Mouse (Mus musculus) liver, embryonic 16.5 days (tissue): ENCODE data around the gene Stxbp5. TPM values are rescaled to one million over a fixed set of nuclear protein-coding genes. Genes with fewer than 3 reads are reported as not detected.

Experiments
- ATAC-seq: fragments of 200-750 bp; cut with Nextera tagmentation; 2 replicates; pipeline ENCODE4 v1.8.0; 2017; ENCODE audit warnings: low read depth, mild to moderate bottlenecking, moderate number of reproducible peaks, moderate library complexity
- H3K27ac ChIP-seq: fragments of 300-500 bp; sonication (generic); 2 replicates; pipeline ENCODE4 v1.5.1; 2014; ENCODE audit warnings: mild to moderate bottlenecking, low read length
- H3K27me3 ChIP-seq: fragments of 300-500 bp; sonication (generic); 2 replicates; pipeline ENCODE4 v1.6.1; 2014; ENCODE audit warnings: low read depth, low read length, mixed read lengths; ENCODE audit not compliant: control insufficient read depth, insufficient read depth
- H3K36me3 ChIP-seq: fragments of 300-500 bp; sonication (generic); 2 replicates; pipeline ENCODE4 v1.6.1; 2014; ENCODE audit warnings: mild to moderate bottlenecking; ENCODE audit not compliant: control insufficient read depth, insufficient read depth
- H3K4me1 ChIP-seq: fragments of 300-500 bp; sonication (generic); 2 replicates; pipeline ENCODE4 v1.6.1; 2014; ENCODE audit warnings: low read depth, low read length, mixed read lengths; ENCODE audit not compliant: control insufficient read depth
- H3K4me2 ChIP-seq: fragments of 300-500 bp; sonication (generic); 2 replicates; pipeline ENCODE4 v1.6.1; 2014; ENCODE audit warnings: low read depth, low read length, mixed read lengths
- H3K4me3 ChIP-seq: fragments of 300-500 bp; sonication (generic); 2 replicates; pipeline ENCODE4 v1.5.1; 2014; ENCODE audit warnings: low read depth, mild to moderate bottlenecking, low read length
- H3K9ac ChIP-seq: fragments of 300-500 bp; sonication (generic); 2 replicates; pipeline ENCODE4 v1.6.1; 2014; ENCODE audit warnings: low read depth, low read length
- H3K9me3 ChIP-seq: fragments of 300-500 bp; sonication (generic); replicated peaks from 2 replicates; pipeline ENCODE4 v1.6.1; 2016; ENCODE audit warnings: low read length; ENCODE audit not compliant: control insufficient read depth
- WGBS: fragments of 180-500 bp; shearing (Covaris S2); extraction: QIAGEN DNeasy Blood & Tissue Kit; methylation state at CpG from one replicate; pipeline ENCODE4 v1.1.7; 2014; ENCODE audit not compliant: insufficient replicate concordance; 5-methylcytosine and 5-hydroxymethylcytosine counted together
- polyA plus RNA-seq: library from polyadenylated mRNA; unstranded; fragments of >200 nt; fragmentation: Nextera tagmentation; extraction: Ambion mirVana; gene quantifications from 2 replicates; pipeline ENCODE4 v1.2.1, GENCODE M21; 2015

Gene Stxbp5
- polyA plus RNA-seq, 1 experiment from 2014 or later = 2.2 TPM

DNA sequence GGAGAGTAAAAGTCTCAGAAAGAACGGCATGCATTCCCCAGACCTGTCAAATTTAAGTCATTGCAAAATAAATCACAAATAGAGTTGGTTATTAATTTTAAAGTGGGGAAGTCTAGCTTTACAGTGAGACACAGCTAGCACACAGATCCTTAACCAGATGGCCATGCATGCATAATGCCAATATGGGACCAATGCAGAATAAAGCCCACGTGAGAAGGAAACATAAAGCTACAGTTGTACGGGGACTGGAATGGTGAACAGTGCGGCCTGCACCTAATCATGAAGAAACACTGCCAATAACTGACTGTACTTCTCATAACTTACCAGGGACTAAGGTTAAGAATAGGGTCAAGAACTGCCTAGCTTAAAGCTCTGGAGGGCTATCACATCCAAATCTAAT is 67.9 kb downstream of the Stxbp5 start:
- 81% methylated on average over 4 of the region's 4 CpGs for WGBS
- H3K4me1 ChIP-seq = no peaks in the 10 kb centered on the region
- no peak for ATAC-seq
- no peak overlapping the region for H3K4me2 ChIP-seq
- H3K36me3 ChIP-seq = no peaks in the 10 kb centered on the region; the same call in 1 of the 2 replicates
- H3K9me3 ChIP-seq = no peaks in the 10 kb centered on the region
- no peak overlapping the region for H3K9ac ChIP-seq
- H3K27ac ChIP-seq = no peak overlapping the region
- H3K27me3 ChIP-seq = no peaks in the 10 kb centered on the region
- H3K4me3 ChIP-seq = no peak overlapping the region

DNA sequence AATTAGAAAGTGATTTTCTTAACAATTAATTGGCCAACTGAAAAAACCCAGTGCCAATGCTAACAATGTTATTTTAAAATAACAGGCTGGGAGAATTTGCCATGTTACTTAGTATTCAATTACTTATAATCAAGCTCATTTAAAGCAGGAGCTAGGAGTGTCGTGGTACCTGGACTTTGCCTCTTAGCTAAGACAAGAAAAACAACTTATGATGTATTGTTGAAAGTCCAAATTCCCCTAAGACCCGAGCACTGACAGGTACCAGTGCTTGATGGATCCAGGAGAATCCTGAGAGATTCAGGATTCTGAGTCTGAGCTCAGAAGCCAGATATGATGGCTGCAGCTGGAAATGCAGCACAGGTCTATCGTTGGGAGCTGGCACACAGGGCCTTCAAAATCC is 71.1 kb downstream of the Stxbp5 start:
- H3K27ac ChIP-seq = no peak overlapping the region
- H3K27me3 ChIP-seq = no peaks in the 10 kb centered on the region
- no peaks in the 10 kb centered on the region for H3K4me1 ChIP-seq
- no peak overlapping the region for H3K4me2 ChIP-seq
- ATAC-seq = no peak
- H3K9ac ChIP-seq = no peak overlapping the region
- H3K36me3 ChIP-seq = no peaks in the 10 kb centered on the region; the same call in 1 of the 2 replicates
- WGBS = 66% methylated on average over 3 of the region's 3 CpGs
- H3K9me3 ChIP-seq = no peaks in the 10 kb centered on the region
- H3K4me3 ChIP-seq = no peak overlapping the region

DNA sequence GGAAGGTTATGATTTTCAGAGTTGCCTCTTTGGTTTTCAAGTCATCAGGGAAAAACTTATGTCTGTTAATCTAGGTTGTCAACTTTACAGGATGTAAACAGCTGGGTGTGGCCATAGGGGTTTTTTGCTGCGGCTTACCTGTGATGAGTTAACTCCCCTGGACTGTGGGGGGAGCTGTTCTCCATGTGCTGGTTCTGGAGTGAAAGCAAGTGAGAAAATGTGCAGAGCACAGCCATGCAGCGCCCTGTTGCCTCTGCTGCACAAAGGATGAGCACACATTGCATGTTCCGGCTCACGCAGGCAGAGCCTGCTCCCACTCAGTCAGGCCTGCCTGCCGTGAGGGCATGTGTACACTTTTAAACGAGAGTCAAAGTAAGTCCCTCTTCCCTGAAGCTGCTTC is 79.6 kb downstream of the Stxbp5 start:
- no peaks in the 10 kb centered on the region for H3K4me1 ChIP-seq
- no peak overlapping the region for H3K4me3 ChIP-seq
- H3K9ac ChIP-seq = no peak overlapping the region
- no peak overlapping the region for H3K27ac ChIP-seq
- H3K36me3 ChIP-seq = no peaks in the 10 kb centered on the region
- 70% methylated on average over 6 of the region's 6 CpGs for WGBS
- H3K9me3 ChIP-seq = no peaks in the 10 kb centered on the region
- no peak for ATAC-seq
- H3K27me3 ChIP-seq = no peaks in the 10 kb centered on the region
- no peak overlapping the region for H3K4me2 ChIP-seq

DNA sequence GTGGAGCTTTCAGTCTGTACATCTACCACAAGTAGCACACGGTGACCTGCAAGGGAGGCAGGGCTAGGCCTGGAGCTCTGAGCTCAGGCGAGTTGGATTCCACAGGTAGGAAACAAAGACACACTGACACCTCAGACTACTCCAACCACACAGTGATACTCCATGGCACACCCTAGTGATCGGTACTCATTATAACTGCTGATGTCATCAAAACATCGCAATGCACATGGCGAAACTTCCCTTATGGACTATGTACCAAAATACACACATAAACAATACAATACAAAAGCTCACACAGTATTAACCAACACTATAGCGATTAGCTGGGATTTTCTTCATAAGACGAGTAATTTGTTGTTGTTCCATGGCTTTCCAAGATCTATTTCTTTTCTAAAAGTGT is 82.3 kb downstream of the Stxbp5 start:
- Histone ChIP-seq H3K4me3 (no peak overlapping the region), H3K27me3 (no peaks in the 10 kb centered on the region), H3K9ac (no peak overlapping the region), H3K27ac (no peak overlapping the region), H3K4me2 (no peak overlapping the region), H3K9me3 (no peaks in the 10 kb centered on the region), H3K36me3 (no peaks in the 10 kb centered on the region; the same call in 1 of the 2 replicates), H3K4me1 (no peaks in the 10 kb centered on the region)
- 80% methylated on average over 7 of the region's 7 CpGs for WGBS
- no peak for ATAC-seq

DNA sequence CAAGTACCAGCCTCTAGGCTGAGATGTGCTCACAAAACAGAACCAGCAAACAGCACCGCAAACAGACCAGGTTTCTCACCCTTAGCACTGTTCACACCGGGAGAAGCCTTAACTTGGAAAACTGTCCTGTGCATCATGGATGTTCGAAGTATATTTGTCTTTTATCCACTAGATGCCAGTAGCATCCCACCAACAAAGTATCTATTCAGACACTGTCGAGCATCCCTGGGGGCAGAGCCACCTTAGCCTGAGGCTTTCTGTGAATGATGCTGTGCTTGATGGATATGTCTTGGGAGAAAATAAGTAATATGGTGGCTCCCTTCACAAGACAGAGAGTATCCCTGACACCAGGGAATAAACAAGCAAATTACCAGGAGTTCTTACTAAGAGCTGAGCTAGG is 87.0 kb downstream of the Stxbp5 start:
- no peak for ATAC-seq
- Histone ChIP-seq H3K9me3 (no peaks in the 10 kb centered on the region), H3K9ac (no peak overlapping the region), H3K4me2 (no peak overlapping the region), H3K36me3 (no peaks in the 10 kb centered on the region; the same call in 1 of the 2 replicates), H3K4me3 (no peak overlapping the region), H3K27me3 (no peaks in the 10 kb centered on the region), H3K4me1 (no peaks in the 10 kb centered on the region), H3K27ac (no peak overlapping the region)
- WGBS = 72% methylated on average over 4 of the region's 4 CpGs

DNA sequence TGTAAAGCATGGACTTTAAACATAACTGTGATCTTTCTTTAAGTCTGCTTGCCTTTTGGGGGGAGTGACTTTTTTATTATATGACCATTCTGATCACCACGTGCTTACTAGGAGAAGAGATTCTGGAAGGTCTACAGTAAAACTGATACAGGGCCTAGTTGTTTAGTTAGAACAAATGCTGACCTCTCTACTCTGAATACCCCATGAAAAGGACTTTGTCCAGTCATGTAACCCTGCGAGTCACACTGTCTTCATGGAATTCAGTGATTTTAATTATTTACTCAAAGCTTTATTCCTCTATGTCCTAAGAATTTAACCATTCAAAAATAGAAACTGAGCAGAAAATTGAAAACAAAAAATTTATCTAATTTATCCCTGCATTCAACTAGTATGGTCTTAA is 93.3 kb downstream of the Stxbp5 start:
- no peaks in the 10 kb centered on the region for H3K27me3 ChIP-seq
- H3K4me1 ChIP-seq = no peaks in the 10 kb centered on the region
- no peak for ATAC-seq
- H3K9me3 ChIP-seq = no peaks in the 10 kb centered on the region
- no peak overlapping the region for H3K4me3 ChIP-seq
- no peak overlapping the region for H3K9ac ChIP-seq
- no peak overlapping the region for H3K27ac ChIP-seq
- WGBS = 69% methylated on average over 2 of the region's 2 CpGs
- H3K36me3 ChIP-seq = no peaks in the 10 kb centered on the region; the same call in 1 of the 2 replicates
- no peak overlapping the region for H3K4me2 ChIP-seq

DNA sequence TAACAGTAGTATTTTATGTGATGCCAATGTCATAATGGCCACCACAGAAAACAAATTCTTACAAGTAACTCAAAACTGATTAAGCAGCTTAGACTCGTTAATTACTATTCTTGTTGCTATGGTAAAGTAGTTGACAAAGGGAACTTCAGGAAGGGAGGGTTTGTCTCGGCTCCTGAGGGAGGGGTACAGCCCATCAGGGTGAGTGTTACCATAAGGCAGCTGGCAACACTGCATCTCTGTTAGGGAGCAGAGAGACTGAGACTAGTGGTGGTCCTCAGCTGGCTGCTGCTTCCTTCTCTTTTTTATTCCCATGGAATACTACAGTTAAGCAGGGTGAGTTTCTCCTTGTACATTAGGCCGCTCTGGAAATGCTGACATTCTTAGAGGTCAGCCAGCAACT is 95.5 kb downstream of the Stxbp5 start:
- no peak for ATAC-seq
- Histone ChIP-seq H3K36me3 (no peaks in the 10 kb centered on the region; the same call in 1 of the 2 replicates), H3K27ac (no peak overlapping the region), H3K4me3 (no peak overlapping the region), H3K27me3 (no peaks in the 10 kb centered on the region), H3K9me3 (no peaks in the 10 kb centered on the region), H3K4me2 (no peak overlapping the region), H3K9ac (no peak overlapping the region), H3K4me1 (no peaks in the 10 kb centered on the region)
- WGBS = 65% methylated on average over 3 of the region's 3 CpGs

DNA sequence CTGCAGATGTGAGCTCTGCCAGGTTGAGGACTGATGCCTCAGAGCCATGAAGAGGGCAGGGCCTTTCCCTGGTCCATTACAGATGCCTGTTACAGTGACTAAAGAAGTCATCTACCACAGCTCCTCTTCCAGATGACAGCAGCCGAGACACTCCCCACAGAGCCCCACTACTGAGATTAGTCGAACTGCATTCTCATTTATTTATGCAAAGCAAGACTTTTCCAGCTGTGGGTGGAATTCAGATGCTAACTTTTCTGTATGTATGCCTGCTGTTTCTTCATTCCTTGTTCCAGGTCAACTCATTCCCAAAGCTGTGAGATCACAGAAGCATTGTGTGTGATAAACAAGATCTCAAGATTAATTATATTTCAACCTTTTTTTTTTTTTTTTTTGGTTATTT is 97.8 kb downstream of the Stxbp5 start:
- no peaks in the 10 kb centered on the region for H3K4me1 ChIP-seq

DNA sequence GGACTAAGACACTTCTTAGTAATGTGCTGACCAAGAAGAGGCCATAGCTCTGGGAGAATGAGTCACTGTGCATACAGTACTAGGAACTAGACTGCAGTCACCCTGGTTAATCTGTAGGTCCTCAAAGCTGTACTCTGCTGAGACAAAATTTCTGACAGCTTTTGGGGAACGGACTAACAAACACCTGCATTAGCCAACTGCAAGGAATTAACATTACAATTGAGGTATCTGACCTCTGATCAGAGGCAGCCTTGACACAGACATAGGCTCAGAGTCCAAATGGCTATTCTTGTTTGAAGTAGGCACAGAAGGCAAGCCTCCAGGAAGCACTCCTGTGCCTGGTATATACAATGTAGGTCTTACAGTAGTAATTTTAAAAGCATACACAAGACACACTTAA is 99.3 kb downstream of the Stxbp5 start:
- no peak overlapping the region for H3K27ac ChIP-seq
- no peak for ATAC-seq
- no peaks in the 10 kb centered on the region for H3K27me3 ChIP-seq
- WGBS = 69% methylated on average over 1 of the region's 1 CpGs
- H3K4me3 ChIP-seq = no peak overlapping the region
- H3K9ac ChIP-seq = no peak overlapping the region
- H3K4me1 ChIP-seq = no peaks in the 10 kb centered on the region
- H3K36me3 ChIP-seq = no peaks in the 10 kb centered on the region; the same call in 1 of the 2 replicates
- no peaks in the 10 kb centered on the region for H3K9me3 ChIP-seq
- H3K4me2 ChIP-seq = no peak overlapping the region

More for the DNA sequence above, 97.8 kb downstream of the Stxbp5 start:
- H3K9ac ChIP-seq = no peak overlapping the region
- H3K9me3 ChIP-seq = no peaks in the 10 kb centered on the region
- H3K36me3 ChIP-seq = no peaks in the 10 kb centered on the region; the same call in 1 of the 2 replicates
- no peak overlapping the region for H3K4me2 ChIP-seq
- no peak overlapping the region for H3K27ac ChIP-seq
- H3K27me3 ChIP-seq = no peaks in the 10 kb centered on the region
- H3K4me3 ChIP-seq = no peak overlapping the region
- ATAC-seq = no peak
- 59% methylated on average over 2 of the region's 2 CpGs for WGBS
